Mouse (Mus musculus) hindbrain, embryonic 12.5 days (tissue): Measurements from ENCODE around the gene Mrc2. TPM values are rescaled to one million over a fixed set of nuclear protein-coding genes. Genes with fewer than 3 reads are reported as not detected.

Experiments used
- ATAC-seq: fragments of 200-750 bp; cut with Nextera tagmentation; 2 replicates; pipeline ENCODE4 v1.8.0; 2017; ENCODE audit warnings: moderate TSS enrichment; ENCODE audit not compliant: low FRiP score
- H3K27ac ChIP-seq: fragments of 300-500 bp; sonication (generic); 2 replicates; pipeline ENCODE4 v1.5.1; 2016; ENCODE audit warnings: mild to moderate bottlenecking
- H3K27me3 ChIP-seq: fragments of 300-500 bp; sonication (generic); 2 replicates; pipeline ENCODE4 v1.6.1; 2016; ENCODE audit warnings: mild to moderate bottlenecking
- H3K36me3 ChIP-seq: fragments of 300-500 bp; sonication (generic); 2 replicates; pipeline ENCODE4 v1.6.1; 2016; ENCODE audit warnings: mild to moderate bottlenecking
- H3K4me1 ChIP-seq: fragments of 300-500 bp; sonication (generic); 2 replicates; pipeline ENCODE4 v1.6.1; 2016
- H3K4me2 ChIP-seq: fragments of 300-500 bp; sonication (generic); replicated peaks from 2 replicates; pipeline ENCODE4 v1.6.1; 2016; ENCODE audit warnings: mild to moderate bottlenecking
- H3K4me3 ChIP-seq: fragments of 300-500 bp; sonication (generic); 2 replicates; pipeline ENCODE4 v1.5.1; 2016; ENCODE audit warnings: mild to moderate bottlenecking
- H3K9ac ChIP-seq: fragments of 300-500 bp; sonication (generic); 2 replicates; pipeline ENCODE4 v1.6.1; 2016; ENCODE audit warnings: mild to moderate bottlenecking, moderate library complexity
- H3K9me3 ChIP-seq: fragments of 300-500 bp; sonication (generic); replicated peaks from 2 replicates; pipeline ENCODE4 v1.6.1; 2016; ENCODE audit warnings: mild to moderate bottlenecking
- WGBS: fragments of 180-500 bp; shearing (Covaris S2); methylation state at CpG from one replicate; pipeline ENCODE4 v1.1.7; 2016; 5-methylcytosine and 5-hydroxymethylcytosine counted together
- polyA plus RNA-seq: library from polyadenylated mRNA; unstranded; fragments of >200 nt; fragmentation: Nextera tagmentation; extraction: Ambion mirVana; gene quantifications from 2 replicates; pipeline ENCODE4 v1.2.1, GENCODE M21; 2016

The Mrc2 gene
- polyA plus RNA-seq, 1 experiment from 2014 or later = 21.5 TPM

DNA sequence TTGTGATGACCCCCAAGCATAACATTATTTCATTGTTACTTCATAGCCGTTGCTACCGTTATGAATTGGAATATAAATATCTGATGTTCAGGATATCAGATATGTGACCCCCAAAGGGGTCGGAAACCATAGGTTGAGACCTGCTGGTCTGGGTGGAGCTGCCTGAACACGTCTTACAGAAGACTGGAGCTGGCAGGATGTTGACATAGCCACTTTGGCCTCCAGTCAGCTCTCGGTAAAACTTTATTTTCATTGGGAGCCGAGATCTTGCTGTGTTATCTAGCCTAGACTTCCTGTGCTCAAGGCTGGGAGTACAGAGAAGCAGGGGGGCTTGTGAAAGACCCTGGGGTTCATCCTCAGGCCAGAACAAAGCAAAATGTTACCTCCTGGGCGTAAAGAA is 63.9 kb downstream of the Mrc2 start:
- H3K9ac ChIP-seq = no peak overlapping the region
- no peaks in the 10 kb centered on the region for H3K36me3 ChIP-seq
- no peak for ATAC-seq
- no peak overlapping the region for H3K4me3 ChIP-seq
- H3K4me2 ChIP-seq = no peak overlapping the region
- peaks cover 15% of the 10 kb centered on the region; the same call in 1 of the 2 replicates for H3K4me1 ChIP-seq
- H3K27me3 ChIP-seq = no peaks in the 10 kb centered on the region
- no peaks in the 10 kb centered on the region for H3K9me3 ChIP-seq
- no peak overlapping the region for H3K27ac ChIP-seq
- 75% methylated on average over 7 of the region's 7 CpGs for WGBS

DNA sequence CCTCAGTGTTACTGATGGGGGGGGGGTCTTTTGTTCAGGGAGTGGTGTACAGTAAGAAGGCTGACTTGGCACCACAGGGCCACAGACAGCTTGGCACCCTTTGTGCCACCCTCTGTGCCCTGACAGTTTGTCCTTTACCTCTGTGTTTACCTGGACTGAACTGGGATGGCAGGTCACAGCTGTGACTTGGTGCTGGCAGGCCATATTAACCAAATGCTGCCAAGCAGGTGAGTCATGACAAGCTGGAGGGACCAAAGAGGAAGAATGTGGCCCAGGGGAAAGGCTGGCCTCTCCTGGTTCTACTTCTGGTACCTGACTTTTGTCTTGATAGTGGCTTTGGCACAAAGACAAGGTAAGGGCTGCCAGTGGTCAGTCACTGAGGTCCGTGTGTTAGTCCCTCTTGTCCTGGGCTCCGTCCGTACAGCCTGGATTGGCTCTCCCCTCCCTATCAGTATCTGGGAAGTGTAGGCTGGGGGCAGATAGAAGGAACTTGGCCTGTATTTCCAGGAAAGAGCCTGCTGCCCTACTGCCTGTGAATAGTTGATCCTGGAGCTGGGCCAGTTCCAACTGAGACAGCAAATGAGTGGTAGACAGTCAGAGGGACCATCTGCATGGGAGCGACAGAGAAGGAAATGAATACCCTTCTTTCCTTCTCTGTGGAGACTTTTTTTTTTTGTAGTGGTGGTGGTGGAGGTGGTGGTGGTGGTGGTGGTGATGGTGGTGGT is 69.8 kb downstream of the Mrc2 start:
- Histone ChIP-seq H3K9ac (no peak overlapping the region), H3K36me3 (no peaks in the 10 kb centered on the region), H3K4me2 (no peak overlapping the region), H3K27me3 (peaks cover 9% of the 10 kb centered on the region; the same call in 1 of the 2 replicates), H3K4me3 (no peak overlapping the region), H3K4me1 (peaks cover 36% of the 10 kb centered on the region), H3K27ac (no peak overlapping the region), H3K9me3 (no peaks in the 10 kb centered on the region)
- 90% methylated on average over 4 of the region's 4 CpGs for WGBS
- no peak for ATAC-seq

DNA sequence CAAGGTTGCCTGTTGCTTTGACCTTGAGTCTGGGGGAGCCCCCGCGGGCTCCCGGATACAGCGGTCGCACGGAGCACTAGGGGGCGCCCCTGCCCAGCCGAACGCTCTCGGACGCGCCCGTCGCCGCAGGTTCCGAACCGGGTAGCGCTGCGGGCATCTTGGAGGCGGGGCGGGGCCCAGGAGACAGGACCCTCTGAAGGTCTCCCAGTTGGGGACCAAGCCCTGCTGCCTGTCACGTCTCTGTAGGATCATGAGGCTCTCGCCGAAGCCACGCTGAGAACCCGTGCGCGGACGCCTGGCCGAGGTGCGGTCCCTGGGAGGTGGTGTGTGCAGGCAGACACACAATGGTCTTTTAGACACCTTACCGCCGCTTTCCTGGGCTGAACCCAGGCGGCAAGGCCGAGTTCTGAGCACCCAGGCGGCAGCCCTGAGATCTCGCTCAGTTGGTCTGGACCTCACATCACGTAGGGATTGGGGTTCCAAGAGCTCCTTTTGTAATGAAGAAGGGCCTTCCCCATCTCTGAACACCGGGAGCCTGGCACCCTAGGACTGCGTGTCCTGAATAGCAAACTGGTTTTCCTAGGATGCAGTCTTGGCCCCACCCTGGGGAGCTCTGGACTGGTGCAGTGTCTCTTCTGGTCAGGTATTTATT is 70.6 kb downstream of the Mrc2 start:
- H3K9ac ChIP-seq = peak overlapping the region; percentile 69
- ATAC-seq = peak; percentile 74
- no peaks in the 10 kb centered on the region for H3K36me3 ChIP-seq
- 1% methylated on average over 40 of the region's 40 CpGs for WGBS
- H3K9me3 ChIP-seq = no peaks in the 10 kb centered on the region
- peaks cover 36% of the 10 kb centered on the region for H3K4me1 ChIP-seq
- H3K27ac ChIP-seq = peak overlapping the region; percentile 53
- peak overlapping the region; percentile 50 for H3K4me3 ChIP-seq
- peak overlapping the region; percentile 75 for H3K4me2 ChIP-seq
- H3K27me3 ChIP-seq = peaks cover 9% of the 10 kb centered on the region; the same call in 1 of the 2 replicates

DNA sequence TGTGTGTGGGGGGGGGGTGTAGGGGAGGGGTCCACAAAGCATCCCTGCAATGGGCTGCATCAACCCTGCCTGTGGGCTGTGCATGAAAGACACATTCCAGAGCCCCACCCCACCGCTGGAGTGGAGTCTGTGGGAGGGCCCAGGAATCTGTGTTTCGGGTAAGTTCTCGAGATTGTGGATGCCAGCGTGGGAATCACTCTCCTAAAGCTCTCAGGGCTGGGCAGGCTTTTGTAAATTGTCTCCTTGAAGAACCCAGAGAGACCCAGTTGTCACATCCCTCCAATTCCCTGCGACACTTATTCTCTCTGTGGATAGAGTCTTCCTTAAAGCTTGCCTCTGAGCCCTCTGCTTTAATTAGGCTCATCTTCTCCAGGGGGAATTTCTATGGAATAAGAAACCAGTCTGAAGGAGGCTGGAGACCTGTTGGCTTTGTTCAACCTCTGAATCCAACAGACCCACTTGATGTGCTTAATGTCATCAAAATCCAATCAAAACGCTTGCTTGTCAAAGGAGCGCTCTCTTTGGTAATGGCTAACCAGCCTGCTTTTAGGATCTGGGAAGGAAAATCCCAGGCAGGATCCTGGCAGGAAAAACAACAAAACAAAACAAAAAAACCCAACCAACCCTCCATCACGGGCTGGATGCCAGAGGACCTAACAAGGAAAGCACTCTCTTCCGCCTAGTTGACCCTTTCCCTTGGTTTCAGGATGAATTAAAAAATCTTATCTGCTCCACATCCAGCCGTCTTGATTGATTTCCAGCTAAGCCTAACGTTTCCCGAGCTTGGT is 71.3 kb downstream of the Mrc2 start:
- Histone ChIP-seq H3K4me1 (peaks cover 36% of the 10 kb centered on the region), H3K27me3 (peaks cover 9% of the 10 kb centered on the region; the same call in 1 of the 2 replicates), H3K4me3 (peak overlapping the region; percentile 50), H3K9me3 (no peaks in the 10 kb centered on the region), H3K4me2 (peak overlapping the region; percentile 75), H3K36me3 (no peaks in the 10 kb centered on the region), H3K9ac (peak overlapping the region; percentile 69), H3K27ac (peak overlapping the region; percentile 53)
- peak; percentile 55; the same call in 1 of the 2 replicates for ATAC-seq
- WGBS = 27% methylated on average over 12 of the region's 12 CpGs

DNA sequence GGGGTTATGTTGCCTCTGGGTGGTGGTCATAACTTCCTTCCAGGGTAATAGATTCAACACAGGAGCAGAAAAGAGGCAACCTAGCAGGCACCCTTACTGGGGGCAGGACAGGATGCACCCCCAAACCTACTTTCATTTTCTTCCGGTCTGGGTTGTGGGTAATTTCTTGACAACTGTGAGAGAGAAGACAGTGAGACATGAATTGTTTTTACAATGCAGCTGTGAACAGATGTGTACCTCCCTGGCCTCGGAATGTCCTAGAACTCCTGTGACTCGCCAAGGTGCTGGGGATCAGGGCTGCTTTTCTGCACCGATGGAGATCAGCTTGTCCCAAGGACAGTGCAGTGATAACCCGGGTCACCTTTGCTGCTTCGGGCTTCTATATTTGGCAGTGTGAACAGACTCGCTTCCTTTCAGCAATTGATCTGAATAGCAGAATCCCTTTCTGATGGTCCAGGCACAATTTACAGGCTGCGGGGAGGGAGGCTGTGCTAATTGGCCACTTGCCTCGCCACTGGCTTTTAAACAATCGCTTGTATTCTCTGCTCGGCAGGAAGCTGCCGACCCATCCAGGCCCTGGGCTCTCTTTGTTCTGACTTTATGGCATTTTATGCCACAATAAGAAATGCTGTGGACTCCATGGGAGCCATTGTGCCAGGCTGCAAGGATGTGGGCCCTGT is 72.1 kb downstream of the Mrc2 start:
- Histone ChIP-seq H3K36me3 (no peaks in the 10 kb centered on the region), H3K4me1 (peaks cover 36% of the 10 kb centered on the region), H3K4me2 (peak overlapping the region; percentile 75), H3K4me3 (peak overlapping the region; percentile 50), H3K9me3 (no peaks in the 10 kb centered on the region), H3K27ac (peak overlapping the region; percentile 53), H3K9ac (peak overlapping the region; percentile 46), H3K27me3 (peaks cover 9% of the 10 kb centered on the region; the same call in 1 of the 2 replicates)
- peak; percentile 22; the same call in 1 of the 2 replicates for ATAC-seq
- 15% methylated on average over 12 of the region's 12 CpGs for WGBS

DNA sequence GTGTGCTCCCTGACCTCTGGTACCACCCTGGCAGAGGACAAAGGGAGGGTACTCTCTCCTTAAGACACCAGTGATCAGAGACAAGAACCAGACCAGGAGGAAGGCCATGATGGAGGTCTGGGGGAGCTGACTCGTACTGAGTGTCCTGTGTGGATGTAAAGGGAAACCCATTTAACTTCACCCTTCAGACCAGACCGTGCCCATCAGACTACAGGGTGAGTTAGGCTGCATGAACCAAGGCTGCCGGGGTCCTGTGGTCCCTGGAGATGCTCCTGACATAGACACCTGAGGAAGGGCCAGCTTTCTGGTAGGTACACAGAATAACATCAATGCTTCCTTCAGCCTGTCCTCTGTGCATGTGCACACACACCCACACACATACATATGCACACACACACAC is 73.2 kb downstream of the Mrc2 start:
- Histone ChIP-seq H3K9me3 (no peaks in the 10 kb centered on the region), H3K4me1 (peaks cover 36% of the 10 kb centered on the region), H3K27ac (no peak overlapping the region), H3K27me3 (peaks cover 9% of the 10 kb centered on the region; the same call in 1 of the 2 replicates), H3K9ac (no peak overlapping the region), H3K4me2 (peak overlapping the region; percentile 75; the same call in 1 of the 2 replicates), H3K36me3 (no peaks in the 10 kb centered on the region), H3K4me3 (no peak overlapping the region)
- 85% methylated on average over 3 of the region's 3 CpGs for WGBS
- ATAC-seq = no peak

DNA sequence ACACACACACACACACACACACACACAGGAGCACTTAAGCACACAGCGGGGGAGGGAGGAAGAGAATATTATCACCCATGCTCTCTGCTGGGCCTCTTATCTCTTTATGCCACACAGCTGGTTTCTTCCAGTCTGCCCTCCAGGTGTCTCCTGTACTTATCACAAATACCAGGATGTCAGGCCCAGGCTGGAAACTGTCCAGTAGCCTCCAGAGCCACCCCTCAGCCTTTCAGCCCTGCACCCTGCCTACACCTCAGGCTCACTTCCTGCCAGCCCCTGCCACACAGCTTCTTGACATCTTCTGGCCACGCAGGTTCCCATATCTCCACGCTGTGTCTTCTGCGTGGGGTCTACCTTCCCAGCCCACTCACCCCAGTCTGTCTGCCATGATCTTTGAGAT is 73.6 kb downstream of the Mrc2 start:
- Histone ChIP-seq H3K4me3 (no peak overlapping the region), H3K9ac (no peak overlapping the region), H3K27me3 (peaks cover 9% of the 10 kb centered on the region; the same call in 1 of the 2 replicates), H3K4me2 (no peak overlapping the region), H3K4me1 (peaks cover 36% of the 10 kb centered on the region), H3K27ac (no peak overlapping the region), H3K36me3 (no peaks in the 10 kb centered on the region), H3K9me3 (no peaks in the 10 kb centered on the region)
- no peak for ATAC-seq
- 72% methylated on average over 4 of the region's 4 CpGs for WGBS

DNA sequence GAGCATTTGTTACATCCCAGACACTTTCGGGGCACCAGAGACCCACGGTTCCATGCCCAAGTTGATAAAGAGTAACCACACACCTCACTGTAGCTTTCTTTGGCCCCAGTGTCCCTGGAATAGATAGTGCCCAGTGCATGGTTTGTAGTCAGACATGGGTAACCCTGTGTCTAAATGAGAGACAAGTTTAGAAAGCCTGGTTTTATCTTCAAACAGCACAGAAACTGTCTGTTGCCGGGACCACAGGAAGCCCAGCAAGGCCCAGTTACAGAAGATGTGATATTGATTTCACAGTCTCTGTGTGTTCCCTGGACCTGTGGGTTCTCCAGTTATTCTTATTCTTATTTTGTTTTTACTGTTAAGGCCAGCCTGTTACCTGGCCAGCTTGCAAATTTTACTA is 74.7 kb downstream of the Mrc2 start:
- Histone ChIP-seq H3K36me3 (no peaks in the 10 kb centered on the region), H3K9ac (no peak overlapping the region), H3K4me2 (no peak overlapping the region), H3K27me3 (peaks cover 8% of the 10 kb centered on the region; the same call in 1 of the 2 replicates), H3K4me1 (peaks cover 36% of the 10 kb centered on the region), H3K4me3 (no peak overlapping the region), H3K27ac (no peak overlapping the region), H3K9me3 (no peaks in the 10 kb centered on the region)
- ATAC-seq = no peak
- 84% methylated on average over 3 of the region's 3 CpGs for WGBS

DNA sequence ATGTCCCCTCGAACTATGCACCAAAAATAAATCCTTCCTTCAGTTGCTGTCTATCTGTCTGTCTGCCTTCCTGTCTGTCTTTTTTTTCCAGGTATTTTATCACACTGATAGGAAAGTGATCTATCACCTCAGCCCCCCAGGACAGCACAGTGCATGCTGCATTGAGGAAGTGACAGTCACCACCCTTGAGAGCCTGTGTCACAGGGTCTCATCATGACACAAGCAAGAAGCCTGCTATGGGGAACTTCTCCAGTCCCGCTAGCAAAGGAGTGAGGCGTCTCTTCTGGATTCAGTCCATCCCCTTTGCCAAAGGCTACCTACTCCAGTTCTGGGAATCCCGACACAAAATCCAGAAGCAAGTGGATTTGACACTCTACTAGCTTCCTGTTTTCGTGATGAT is 76.4 kb downstream of the Mrc2 start:
- peaks cover 6% of the 10 kb centered on the region; the same call in 1 of the 2 replicates for H3K27me3 ChIP-seq
- no peak for ATAC-seq
- WGBS = 94% methylated on average over 5 of the region's 5 CpGs
- no peak overlapping the region for H3K27ac ChIP-seq
- no peaks in the 10 kb centered on the region for H3K9me3 ChIP-seq
- no peak overlapping the region for H3K9ac ChIP-seq
- no peak overlapping the region for H3K4me3 ChIP-seq
- no peak overlapping the region for H3K4me2 ChIP-seq
- peaks cover 24% of the 10 kb centered on the region for H3K4me1 ChIP-seq
- no peaks in the 10 kb centered on the region for H3K36me3 ChIP-seq

DNA sequence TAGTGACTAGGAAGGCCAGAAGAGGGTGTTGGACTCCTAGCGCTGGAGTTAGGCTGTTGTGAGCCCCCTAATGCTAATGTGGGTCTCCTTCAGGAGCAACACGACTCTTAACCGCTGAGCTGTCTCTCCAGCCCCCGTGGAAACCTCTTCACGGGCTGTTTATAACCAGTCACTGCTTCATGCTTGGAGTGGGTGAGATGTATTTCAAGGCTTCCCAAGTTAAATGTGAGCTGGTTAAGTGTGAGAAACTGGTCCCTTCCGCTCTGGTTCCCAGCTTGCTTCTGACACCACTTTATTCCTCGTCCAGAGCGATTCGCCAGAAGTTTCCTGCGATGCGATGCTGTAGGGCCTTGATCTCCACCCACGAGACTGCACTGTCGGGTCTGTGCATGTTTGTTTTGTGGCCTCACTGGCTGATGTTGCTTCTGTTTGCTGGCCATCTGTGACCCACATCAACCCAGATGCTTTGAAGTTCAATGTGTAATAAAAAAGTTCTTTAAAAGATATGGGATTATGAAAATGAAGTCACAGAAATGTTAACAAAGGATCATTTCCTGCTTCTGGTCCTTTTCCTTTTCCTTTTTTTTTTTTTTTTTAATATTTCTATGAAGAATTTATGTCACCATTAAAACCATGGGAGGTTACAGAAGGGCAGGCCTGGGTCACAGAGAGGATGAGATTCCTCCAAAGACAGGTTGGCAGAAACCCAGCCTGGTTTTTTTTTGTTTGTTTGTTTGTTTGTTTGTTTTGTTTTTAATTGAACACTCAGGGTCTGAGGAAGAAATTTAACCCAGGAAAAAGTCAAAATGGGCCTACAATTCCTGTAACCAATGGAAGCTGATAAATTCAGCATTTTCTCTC is 77.3 kb downstream of the Mrc2 start:
- Histone ChIP-seq H3K4me1 (peaks cover 15% of the 10 kb centered on the region), H3K9ac (no peak overlapping the region), H3K9me3 (no peaks in the 10 kb centered on the region), H3K4me2 (no peak overlapping the region), H3K4me3 (no peak overlapping the region), H3K27ac (no peak overlapping the region), H3K36me3 (no peaks in the 10 kb centered on the region), H3K27me3 (peaks cover 6% of the 10 kb centered on the region; the same call in 1 of the 2 replicates)
- ATAC-seq = no peak
- 93% methylated on average over 13 of the region's 13 CpGs for WGBS

DNA sequence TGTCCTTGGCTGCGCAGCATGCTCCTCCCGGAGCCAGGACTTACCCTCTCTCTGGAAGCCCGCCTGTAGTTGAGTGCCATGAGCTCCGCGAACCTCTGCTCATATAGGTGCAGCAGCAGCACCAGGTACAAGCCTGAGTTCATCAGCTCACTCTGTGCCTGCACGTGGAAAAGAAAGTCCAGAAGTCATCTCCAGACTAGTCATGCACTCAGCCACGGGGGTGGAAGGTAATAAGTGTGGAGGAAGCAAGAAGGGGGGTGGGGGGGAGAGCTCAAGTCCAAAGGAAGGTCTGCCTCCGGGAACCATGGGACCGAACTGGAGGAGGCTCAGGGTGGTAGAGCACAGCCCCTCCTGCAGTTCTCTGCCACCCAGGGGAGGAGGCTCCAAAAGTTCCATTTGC is 79.4 kb downstream of the Mrc2 start:
- Histone ChIP-seq H3K4me2 (no peak overlapping the region), H3K36me3 (no peaks in the 10 kb centered on the region), H3K9ac (no peak overlapping the region), H3K27me3 (0 out of 2 replicates have a peak, but pooled peaks cover 2% of the 10 kb centered on the region), H3K27ac (no peak overlapping the region), H3K9me3 (no peaks in the 10 kb centered on the region), H3K4me1 (no peaks in the 10 kb centered on the region), H3K4me3 (no peak overlapping the region)
- WGBS = 84% methylated on average over 9 of the region's 9 CpGs
- no peak for ATAC-seq
